Mouse (Mus musculus) gastrocnemius, postnatal 10 days (tissue): Measurements from ENCODE around the gene Kcna5. TPM values are rescaled to one million over a fixed set of nuclear protein-coding genes. Genes with fewer than 3 reads are reported as not detected.

Experiments
- DNase-seq: peaks from one replicate; pipeline ENCODE4 v3.0.0; 2021; ENCODE audit warnings: mixed read lengths
- long read RNA-seq, 2 experiments: library from polyadenylated mRNA; stranded (forward); transcript quantifications; one replicate each; pipeline ENCODE4 v2.0.0; 2021
- total RNA-seq, 2 experiments: library from RNA; stranded (reverse); gene quantifications; 2 replicates each; pipeline ENCODE4 v1.2.3; 2021

The Kcna5 gene
- 1 to 10 TPM; 3.7 to 6.0 TPM for total RNA-seq
- long read RNA-seq, experiment 1, transcript Kcna5-201 (1 exons, 2,862 nt): major isoform, 5 of 6 reads
- long read RNA-seq, experiment 1, partial matches to known transcripts: 0 of 6 reads
- long read RNA-seq, experiment 1, other reads (novel, unspliced or antisense): 1 of 6 reads
- long read RNA-seq, experiment 2, transcript Kcna5-201 (1 exons, 2,862 nt): major isoform, 10 of 10 reads
- long read RNA-seq, experiment 2, partial matches to known transcripts: 0 of 10 reads
- long read RNA-seq, experiment 2, other reads (novel, unspliced or antisense): 0 of 10 reads

DNA sequence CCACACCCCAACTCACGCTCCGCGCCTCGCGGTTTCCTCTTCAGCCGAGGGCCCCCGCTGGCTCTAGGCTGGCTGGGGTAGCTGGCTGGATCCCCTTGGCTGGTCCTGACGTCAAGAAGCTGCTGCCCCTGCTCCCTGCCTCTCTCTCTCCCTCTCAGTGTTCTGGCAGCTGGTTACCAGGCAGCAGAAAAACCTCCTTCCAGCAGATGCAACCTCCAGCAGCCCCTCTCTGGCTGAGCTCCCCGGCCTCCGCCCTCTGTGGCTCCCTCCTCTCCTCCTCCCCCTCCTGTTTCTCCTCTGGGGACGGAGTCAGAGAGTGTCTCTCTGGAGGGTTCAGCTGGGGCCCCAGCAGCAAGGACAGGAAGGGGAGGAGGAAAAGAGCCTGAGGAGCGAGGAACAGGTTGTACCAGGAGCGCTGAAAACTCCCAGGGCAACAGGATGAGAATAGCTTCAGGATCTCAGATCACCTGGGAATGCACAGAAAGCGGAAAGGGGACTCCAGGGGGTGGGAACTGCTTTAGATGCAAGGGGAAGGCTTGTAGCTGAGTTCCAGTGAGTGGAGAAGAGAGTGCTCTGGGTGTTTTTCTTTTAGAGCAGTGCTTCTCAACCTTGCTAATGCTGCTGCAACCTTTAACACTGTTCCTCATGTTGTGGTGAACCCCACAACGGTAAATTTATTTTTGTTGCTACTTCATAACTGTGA is at the start of gene Kcna5:
TSS of gene Kcna5 (minus strand) at position 205 of the 703 bp plus-strand sequence.
- peak; percentile 23 for DNase-seq

GRCm38 (mm10) chr6:126583075-126583474 is 47.9 kb upstream of the Kcna5 start:
- peak; percentile 47 for DNase-seq

- DNase-seq: no peak
These were observed 46.4 kb upstream of the Kcna5 start for GRCm38 (mm10) chr6:126581632-126582031.

GRCm38 (mm10) chr6:126580571-126580970 is 45.4 kb upstream of the Kcna5 start:
- DNase-seq: no peak

- DNase-seq: no peak
These were observed 42.2 kb upstream of the Kcna5 start for GRCm38 (mm10) chr6:126577415-126577814.

DNA sequence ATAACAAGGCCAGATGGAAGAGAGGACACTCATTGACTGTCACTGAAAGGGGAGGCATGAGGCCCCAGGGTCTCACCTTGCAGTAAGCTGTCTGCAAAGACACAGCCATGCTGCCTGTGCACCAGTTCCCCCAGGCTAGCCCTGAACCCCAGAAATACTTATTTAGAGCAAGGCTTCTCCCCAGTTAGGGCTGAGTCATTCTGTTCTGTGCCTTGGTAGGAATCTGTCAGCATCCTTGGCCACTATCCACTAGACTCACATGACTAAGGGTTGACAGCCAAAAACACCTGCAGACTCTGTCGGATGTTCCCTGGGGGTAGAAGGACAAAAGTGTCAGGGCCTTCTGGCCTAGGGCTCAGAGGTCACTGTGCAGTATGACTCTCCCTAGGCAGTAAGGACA is 41.4 kb upstream of the Kcna5 start:
- DNase-seq: no peak

GRCm38 (mm10) chr6:126574778-126575177 is 39.6 kb upstream of the Kcna5 start:
- DNase-seq: no peak

DNA sequence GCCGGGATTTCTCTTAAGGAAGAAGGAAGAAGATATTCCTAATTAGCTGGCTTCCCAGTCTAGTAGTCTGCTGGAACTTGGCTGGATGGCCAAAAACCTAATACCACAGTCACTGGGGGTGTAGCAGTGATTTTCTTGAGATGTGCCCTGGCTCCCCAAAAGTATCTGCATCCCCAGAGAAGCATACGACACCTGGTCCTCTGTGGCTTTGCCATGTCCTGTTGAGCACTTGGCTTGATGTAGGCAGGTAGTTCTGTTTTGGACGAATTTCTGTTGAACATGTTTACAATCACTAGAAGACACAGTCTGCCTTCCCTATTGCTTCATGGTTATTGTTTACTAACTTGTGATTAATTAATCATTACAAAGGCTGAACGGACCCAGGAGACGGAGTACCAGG is 37.8 kb upstream of the Kcna5 start:
- no peak for DNase-seq

- no peak for DNase-seq
These were observed 34.6 kb upstream of the Kcna5 start for GRCm38 (mm10) chr6:126569809-126570208.

DNA sequence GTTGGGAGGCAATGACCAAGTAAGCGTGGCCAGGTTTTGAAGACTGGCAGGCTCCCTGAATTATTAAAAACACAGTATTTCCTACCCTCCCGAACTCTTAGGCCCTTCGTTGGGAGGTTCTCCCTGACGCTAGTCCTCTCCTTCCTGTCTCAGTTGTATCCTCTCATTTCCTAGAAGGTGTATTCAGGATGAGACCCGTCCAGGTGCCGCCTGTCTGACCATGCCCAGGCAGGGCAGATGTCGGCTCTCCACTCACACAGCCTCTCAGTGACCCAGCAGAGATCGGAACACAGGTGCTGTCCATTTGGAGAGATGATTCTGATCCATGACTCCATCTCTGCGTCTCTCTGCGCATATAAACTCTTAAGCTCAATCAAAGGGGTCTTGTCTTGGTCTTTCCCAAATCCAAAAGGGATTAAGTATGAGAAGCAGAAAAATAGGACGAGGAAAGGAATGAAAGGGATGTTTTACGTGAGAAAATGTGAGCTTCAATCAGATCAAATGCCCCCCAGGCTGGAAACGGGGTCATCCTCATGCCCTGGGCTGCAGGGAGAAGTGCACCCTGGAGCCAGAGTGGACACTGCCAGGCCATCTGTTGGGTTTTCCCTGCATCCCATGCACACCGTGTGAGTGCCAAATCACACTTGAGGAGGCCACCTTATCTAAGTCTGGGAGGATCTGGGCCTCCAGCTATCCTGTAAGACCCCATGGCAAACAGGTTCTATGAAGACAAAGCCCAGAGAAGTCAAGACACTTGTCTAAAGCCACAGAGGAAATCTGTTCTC is 33.0 kb upstream of the Kcna5 start:
- no peak for DNase-seq

DNA sequence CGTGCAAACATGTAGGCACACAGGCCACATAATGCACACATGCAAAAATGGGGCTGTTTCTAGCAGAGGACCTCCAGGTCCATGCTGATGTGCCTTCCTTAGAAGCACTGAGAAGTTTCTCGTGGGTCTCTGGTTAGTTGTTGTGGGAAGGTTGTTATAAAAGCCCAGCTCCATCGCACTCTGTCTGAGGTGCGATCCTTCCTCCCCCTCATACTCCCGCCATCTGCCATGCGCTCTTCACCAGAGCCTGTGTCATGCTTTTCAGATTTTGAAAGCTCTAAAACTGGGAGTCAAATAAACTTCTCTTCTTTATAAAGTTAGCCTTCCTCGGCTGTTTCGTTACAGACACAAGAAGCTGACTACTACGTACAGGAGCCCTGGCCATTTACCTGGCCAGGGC is 32.1 kb upstream of the Kcna5 start:
- DNase-seq: no peak

- no peak for DNase-seq
These were observed 29.2 kb upstream of the Kcna5 start for GRCm38 (mm10) chr6:126564376-126564775.

- peak; percentile 80 for DNase-seq
These were observed 28.7 kb upstream of the Kcna5 start for GRCm38 (mm10) chr6:126563898-126564297.

DNA sequence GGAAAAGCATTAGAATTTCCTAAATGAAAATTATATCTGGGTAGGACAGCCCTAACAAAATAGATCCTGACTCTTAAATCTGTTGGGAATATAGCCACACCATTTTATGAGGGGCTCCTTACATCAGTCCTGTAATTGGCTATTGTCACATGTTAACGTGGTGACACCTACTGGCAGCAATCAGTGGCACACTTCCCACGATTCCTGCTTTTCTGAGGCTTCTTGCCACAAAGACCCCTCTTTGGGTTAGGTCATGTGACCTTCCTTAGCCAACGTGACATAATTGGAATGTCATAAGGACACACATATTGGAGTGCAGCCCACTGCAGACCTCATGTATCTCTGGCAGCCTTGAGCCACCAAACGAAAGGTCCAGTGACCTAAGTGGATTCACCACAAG is 26.5 kb upstream of the Kcna5 start:
- DNase-seq: no peak

DNA sequence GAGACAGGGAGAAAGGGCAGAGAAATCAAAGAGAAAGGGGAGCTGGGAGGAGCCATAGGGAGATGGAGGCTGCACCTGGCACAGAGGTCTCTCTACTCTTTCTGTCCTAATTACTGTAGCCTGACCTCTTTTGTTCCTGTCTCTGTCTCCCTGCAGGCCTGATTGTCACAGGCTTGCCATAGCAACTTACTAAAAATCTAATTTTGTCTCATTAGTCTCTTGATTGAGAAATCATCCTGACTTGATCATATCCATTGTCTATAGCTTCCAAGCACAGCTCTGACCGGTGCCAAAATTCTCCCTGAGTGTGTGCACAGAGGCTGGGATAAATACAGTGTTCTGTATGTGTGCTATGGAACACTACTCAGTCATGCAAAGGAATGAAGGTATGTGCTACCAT is 25.5 kb upstream of the Kcna5 start:
- no peak for DNase-seq

GRCm38 (mm10) chr6:126560036-126560435 is 24.8 kb upstream of the Kcna5 start:
- no peak for DNase-seq

GRCm38 (mm10) chr6:126558276-126558675 is 23.1 kb upstream of the Kcna5 start:
- DNase-seq: no peak

DNA sequence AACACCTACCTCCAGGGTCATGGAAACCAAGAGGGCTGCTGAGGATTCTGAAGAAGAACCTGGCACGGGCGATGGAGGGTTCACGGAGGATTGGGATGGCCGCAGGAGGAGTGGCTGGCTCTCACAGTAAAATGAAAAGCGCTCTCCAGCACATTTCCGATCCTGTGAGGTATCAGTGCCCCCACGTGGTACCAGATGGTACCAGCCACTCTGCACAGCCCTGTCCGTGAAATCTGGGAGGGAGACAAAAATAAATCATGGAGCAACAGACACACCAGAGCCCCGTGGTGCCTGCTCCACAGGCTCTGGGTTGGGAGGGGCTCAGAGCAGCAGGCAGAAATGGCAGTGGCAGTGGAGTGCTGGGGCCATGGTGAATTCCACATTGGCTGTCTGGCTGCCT is 18.6 kb upstream of the Kcna5 start:
- no peak for DNase-seq

DNA sequence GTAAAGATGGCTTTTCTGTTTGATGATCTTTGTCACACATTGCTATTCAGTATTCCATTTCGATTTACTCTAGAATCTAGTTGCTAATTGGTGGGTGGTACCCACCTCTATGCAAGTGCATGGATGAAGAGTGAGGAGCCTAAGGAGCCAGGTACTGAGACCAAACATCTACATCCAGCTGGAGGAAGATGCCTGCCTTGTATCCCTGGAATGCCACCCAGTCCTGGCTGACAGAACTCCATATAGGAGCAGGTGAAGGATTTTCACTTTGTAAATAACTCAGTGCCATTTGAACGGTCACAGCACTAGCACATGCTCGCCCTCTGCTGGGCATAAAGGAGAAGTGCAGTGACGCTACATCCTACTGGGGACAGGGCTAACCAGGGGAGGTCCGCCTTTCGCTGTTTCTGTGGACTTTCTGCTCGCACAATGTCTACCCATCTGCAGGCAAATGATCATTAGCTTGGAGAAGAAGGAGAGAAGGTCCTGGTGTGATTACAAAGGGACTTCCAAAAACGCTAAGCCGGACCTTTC is 16.7 kb upstream of the Kcna5 start:
- DNase-seq: peak; percentile 17

GRCm38 (mm10) chr6:126544107-126545036 is 9.2 kb upstream of the Kcna5 start:
- no peak for DNase-seq

- DNase-seq: no peak
These were observed 7.5 kb upstream of the Kcna5 start for GRCm38 (mm10) chr6:126542724-126543123.

DNA sequence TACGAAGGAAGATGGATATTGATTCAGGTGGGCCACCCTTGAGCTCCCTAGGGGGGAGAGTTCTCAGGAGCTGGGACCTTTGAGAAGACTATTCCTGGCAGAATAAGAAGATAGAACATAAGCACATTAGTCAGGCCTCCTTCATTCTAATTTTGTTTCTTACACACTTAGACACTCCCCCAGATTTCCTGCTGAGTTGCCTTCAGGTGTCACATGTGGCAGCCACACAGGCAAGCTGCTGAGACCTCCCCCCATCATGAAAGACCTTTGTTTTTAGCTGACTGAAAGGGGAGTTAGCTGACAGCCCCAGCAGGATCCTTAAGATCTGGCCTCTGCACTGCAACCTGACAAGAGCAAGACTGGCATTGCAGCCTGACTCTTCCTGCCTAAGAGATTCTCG is 2.3 kb upstream of the Kcna5 start:
- no peak for DNase-seq
